Mouse (Mus musculus): ENCODE results near the gene Tceal5. TPM values are rescaled to one million over a fixed set of nuclear protein-coding genes. Genes with fewer than 3 reads are reported as not detected.

Gene Tceal5
- total RNA-seq, 2 experiments from 2014 or later: 99.1 to 155 TPM

DNA sequence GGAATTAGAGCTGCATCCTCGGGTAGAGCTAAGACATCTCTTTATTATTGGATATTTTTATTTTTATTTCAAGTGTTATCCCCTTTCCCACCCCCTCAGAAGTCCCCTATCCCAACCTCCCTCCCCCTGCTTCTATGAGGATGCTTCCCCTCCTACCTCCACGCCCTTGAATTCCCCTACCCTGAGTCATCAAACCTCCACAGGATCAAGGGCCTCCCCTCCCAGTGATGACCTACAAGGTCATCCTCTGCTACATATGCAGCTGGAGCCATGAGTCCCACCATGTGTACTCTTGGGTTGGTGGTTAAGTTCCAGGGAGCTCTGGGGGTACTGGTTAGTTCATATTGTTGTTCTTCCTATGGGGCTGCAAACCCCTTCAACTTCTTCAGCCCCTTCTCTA is 9.7 kb upstream of the Tceal5 start:
- intact Hi-C loops (cut with DNase I): no loop called here
- Histone ChIP-seq H3K4me3 (no peak overlapping the region), H3K27ac (no peak overlapping the region)
- DNase-seq (ENCODE audit: extremely low spot score in 1 of 2, low spot score in 2 of 2): no peak
- TF ChIP-seq CTCF (IDR thresholded peaks at IDR 0.05): no peak

GRCm38 (mm10) chrX:136204406-136204805 is 730 bp upstream of the Tceal5 start:
- DNase-seq (ENCODE audit: extremely low spot score in 1 of 2, low spot score in 2 of 2): no peak
- intact Hi-C loops (cut with DNase I): no loop called here
- Histone ChIP-seq H3K27ac (no peak overlapping the region; the same call in 1 of the 2 replicates), H3K4me3 (no peak overlapping the region)
- TF ChIP-seq CTCF (IDR thresholded peaks at IDR 0.05): no peak

GRCm38 (mm10) chrX:136203257-136203656 is 419 bp downstream of the Tceal5 start:
- intact Hi-C loops (cut with DNase I): no loop called here
- Histone ChIP-seq H3K27ac (peak overlapping the region; percentile 82), H3K4me3 (peak overlapping the region; percentile 54)
- DNase-seq (ENCODE audit: extremely low spot score in 1 of 2, low spot score in 2 of 2): no peak
- no peak for TF ChIP-seq CTCF (IDR thresholded peaks at IDR 0.05)

GRCm38 (mm10) chrX:136196873-136197272 is 6.8 kb downstream of the Tceal5 start:
- Histone ChIP-seq H3K27ac (no peak overlapping the region), H3K4me3 (no peak overlapping the region)
- intact Hi-C loops (cut with DNase I): no loop called here
- peak; percentile 54 for TF ChIP-seq CTCF (IDR thresholded peaks at IDR 0.05)
- peak in 1 of 2 experiments; percentile 28 for DNase-seq (ENCODE audit: extremely low spot score in 1 of 2, low spot score in 2 of 2)

DNA sequence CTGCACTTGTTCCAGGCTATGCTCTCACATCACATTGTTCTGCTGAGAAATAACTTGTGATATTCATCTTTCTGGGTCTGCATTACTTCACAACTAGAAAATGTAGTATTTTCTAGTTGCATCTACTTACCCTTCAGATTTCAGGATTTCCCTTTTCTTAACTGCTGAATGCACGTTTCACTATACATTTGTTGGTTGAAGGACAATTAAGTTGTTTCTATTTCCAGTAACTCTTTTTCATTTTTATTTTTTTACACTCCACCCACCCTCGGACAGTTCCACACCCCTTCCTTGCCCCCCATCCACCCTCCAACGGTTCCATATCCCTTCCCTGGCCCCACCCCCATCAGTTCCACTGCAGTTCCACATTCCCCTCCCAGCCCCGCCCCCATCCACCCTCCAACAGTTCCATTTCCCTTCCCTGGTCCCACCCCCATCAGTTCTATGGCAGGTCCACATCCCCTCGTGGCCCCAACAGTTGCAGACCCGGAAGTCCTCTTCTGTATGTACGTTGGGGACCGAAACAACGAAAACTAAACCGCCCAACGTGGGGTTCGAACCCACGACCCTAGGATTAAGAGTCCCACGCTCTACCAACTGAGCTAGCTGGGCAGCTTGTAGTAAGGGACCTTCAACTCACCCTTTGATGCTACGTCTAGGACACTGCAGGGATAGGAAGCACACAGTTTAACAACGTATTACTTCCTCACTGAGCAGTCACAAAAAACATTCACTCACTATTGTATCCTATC is 8.3 kb downstream of the Tceal5 start:
- intact Hi-C loops (cut with DNase I): no loop called here
- no peak for DNase-seq (ENCODE audit: extremely low spot score in 1 of 2, low spot score in 2 of 2)
- Histone ChIP-seq H3K27ac (no peak overlapping the region), H3K4me3 (no peak overlapping the region)
- no peak for TF ChIP-seq CTCF (IDR thresholded peaks at IDR 0.05)

DNA sequence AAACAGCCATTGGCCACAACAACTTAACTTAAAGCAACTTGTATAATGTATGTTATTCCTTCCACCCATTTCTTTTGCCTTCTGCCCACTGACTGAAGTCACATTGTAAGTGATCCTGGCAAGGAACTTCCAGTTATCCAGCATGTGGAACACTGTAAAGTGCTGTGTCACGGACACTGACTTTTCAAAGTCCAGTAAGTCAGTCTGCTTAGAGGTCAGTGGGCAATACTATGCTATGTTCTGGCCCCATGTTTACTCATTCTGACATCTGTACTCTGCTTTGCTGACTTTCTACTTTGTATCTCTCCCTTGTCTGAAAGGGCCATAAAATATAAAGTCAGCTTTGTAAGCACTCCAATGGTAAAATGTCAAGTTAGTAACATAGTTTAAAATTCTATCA is 20.6 kb downstream of the Tceal5 start:
- Histone ChIP-seq H3K27ac (no peak overlapping the region), H3K4me3 (no peak overlapping the region)
- DNase-seq (ENCODE audit: extremely low spot score in 1 of 2, low spot score in 2 of 2): no peak
- no peak for TF ChIP-seq CTCF (IDR thresholded peaks at IDR 0.05)
- intact Hi-C loops (cut with DNase I): no loop called here

GRCm38 (mm10) chrX:136180897-136181553 is 22.7 kb downstream of the Tceal5 start:
- no peak overlapping the region for H3K4me3 ChIP-seq
- intact Hi-C loops (cut with DNase I): no loop called here
- no peak for TF ChIP-seq CTCF (IDR thresholded peaks at IDR 0.05)
- H3K27ac ChIP-seq: no peak overlapping the region
- no peak for DNase-seq (ENCODE audit: extremely low spot score in 1 of 2, low spot score in 2 of 2)

GRCm38 (mm10) chrX:136172786-136173185 is 30.9 kb downstream of the Tceal5 start:
- no peak for TF ChIP-seq CTCF (IDR thresholded peaks at IDR 0.05)
- H3K27ac ChIP-seq: peak overlapping the region; percentile 69
- peak overlapping the region; percentile 49 for H3K4me3 ChIP-seq
- intact Hi-C loops (cut with DNase I): no loop called here
- DNase-seq (ENCODE audit: extremely low spot score in 1 of 2, low spot score in 2 of 2): no peak

DNA sequence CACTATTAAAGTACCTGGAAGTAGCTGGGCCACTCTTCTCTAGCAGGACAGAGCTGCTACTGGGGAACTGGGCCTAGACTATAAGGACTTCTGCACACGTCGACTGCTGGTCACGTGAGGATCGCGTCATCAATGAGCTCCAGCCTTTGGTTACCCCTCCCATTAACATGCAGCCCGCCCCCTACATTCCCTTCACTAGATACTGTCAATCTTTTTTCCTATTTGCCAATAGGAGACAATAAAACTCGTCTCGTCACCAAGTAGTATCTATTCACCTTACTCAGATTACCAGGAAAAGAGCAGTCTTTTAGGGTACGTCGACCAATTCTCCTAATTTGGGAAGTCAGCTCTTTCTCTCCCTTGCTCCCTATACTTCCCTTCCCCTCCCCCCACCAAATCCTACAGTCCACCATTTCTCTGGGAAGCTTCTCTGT is 31.5 kb downstream of the Tceal5 start, which contains the start of gene Tceal8:
Tceal8 (minus strand) TSS at position 225 of the 434 bp plus-strand sequence.
- no peak for TF ChIP-seq CTCF (IDR thresholded peaks at IDR 0.05)
- H3K4me3 ChIP-seq: peak within 1 kb of the TSS; percentile 49
- DNase-seq (ENCODE audit: extremely low spot score in 1 of 2, low spot score in 2 of 2): peak; percentile 57 to 69
- intact Hi-C loops (cut with DNase I): no loop called here
- peak within 1 kb of the TSS; percentile 69 for H3K27ac ChIP-seq

DNA sequence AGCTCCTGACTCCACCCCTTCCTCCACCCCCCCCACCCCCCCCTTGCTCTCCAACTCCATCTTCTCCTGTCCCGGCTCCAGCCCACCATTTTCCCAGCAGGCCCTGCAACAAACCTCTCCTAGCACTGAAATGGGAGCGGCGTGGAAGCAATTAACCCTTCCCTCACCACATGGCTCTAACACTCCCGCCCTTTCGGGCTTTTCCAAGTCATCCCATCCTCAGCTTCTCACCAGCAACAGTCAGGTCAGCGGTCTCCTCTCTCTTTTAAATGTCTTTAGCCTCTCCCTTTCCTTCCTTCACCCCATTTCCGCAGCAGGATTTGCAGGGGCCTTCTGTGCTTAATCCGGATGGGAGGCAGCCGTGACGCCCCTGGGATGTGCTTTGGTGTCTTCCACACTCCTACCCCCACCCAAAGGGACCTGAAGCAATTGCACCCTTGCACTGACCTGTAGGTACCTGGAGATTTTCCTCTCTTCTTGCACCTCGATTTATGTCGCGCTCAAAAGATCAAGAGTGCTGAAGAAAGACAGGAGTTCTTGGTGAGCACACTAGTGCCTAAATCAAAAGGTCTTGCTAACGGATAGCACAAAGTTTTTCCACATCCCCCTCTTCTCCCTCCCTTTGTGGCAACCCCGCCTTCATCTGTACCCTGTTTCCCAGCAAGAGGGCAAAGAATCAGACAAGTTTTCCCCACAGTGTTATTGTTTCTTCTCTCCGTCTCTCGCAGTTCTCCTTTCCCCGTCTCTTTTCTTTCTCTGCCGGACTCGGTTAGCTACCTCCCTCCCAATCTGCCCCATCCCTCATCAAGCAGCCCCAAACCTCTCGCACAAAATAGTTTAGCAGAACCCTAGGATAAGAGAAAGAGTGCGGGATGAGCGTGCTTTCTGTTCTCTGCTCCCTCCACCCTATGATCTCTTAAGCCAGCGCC is 32.2 kb downstream of the Tceal5 start:
- H3K27ac ChIP-seq: peak overlapping the region; percentile 69
- peak overlapping the region; percentile 49 for H3K4me3 ChIP-seq
- TF ChIP-seq CTCF (IDR thresholded peaks at IDR 0.05): no peak
- intact Hi-C loops (cut with DNase I): no loop called here
- peak; percentile 39 to 43 for DNase-seq (ENCODE audit: extremely low spot score in 1 of 2, low spot score in 2 of 2)

GRCm38 (mm10) chrX:136170625-136171024 is 33.1 kb downstream of the Tceal5 start:
- no peak for DNase-seq (ENCODE audit: extremely low spot score in 1 of 2, low spot score in 2 of 2)
- intact Hi-C loops (cut with DNase I): no loop called here
- no peak overlapping the region for H3K4me3 ChIP-seq
- TF ChIP-seq CTCF (IDR thresholded peaks at IDR 0.05): no peak
- H3K27ac ChIP-seq: no peak overlapping the region

Small RNAs within 50 kb of the gene (microRNA-seq; reads per million reads assigned to microRNA genes)
- 0 reads per million in 2 experiments for gene Mir6383

Other genes starting within 250 kb of the Tceal5 start
- gene Arxes2, start 210.1 kb downstream of the Tceal5 start, total RNA-seq (2021): 10 to 100 TPM; 59.2 to 73.2 TPM
- gene Arxes1, start 170.5 kb downstream of the Tceal5 start, total RNA-seq (2021): 10 to 100 TPM; 29.3 to 31.6 TPM
- gene Bex2, start 135.6 kb downstream of the Tceal5 start, total RNA-seq (2021): 100 to 1,000 TPM; 346 to 347 TPM
- not detected for gene Nxf3, start 118.6 kb downstream of the Tceal5 start, total RNA-seq (2021)
- gene Bex4, start 64.9 kb downstream of the Tceal5 start, total RNA-seq (2021): 10 to 100 TPM; 16.8 to 17.3 TPM
- 10 to 100 TPM; 30.8 to 39.2 TPM for gene Tceal8, start 31.5 kb downstream of the Tceal5 start, total RNA-seq (2021)
- gene Tceal7, start 10.9 kb upstream of the Tceal5 start, total RNA-seq (2021): 1 to 10 TPM; 2.2 to 2.9 TPM
- gene Bex1, start 11.6 kb upstream of the Tceal5 start, total RNA-seq (2021): 10 to 100 TPM; 86.5 to 89.7 TPM
- 100 to 1,000 TPM; 124 to 129 TPM for gene Tceal9, start 41.2 kb upstream of the Tceal5 start, total RNA-seq (2021)
- gene Bex3, start 66.4 kb upstream of the Tceal5 start, total RNA-seq (2021): 100 to 1,000 TPM; 276 to 281 TPM

Measured in left cerebral cortex, adult 2 months (tissue).